Mouse (Mus musculus) retina, postnatal 7 days (tissue): ENCODE results near the gene Scrt2.

Experiments used
- DNase-seq: peaks from one replicate; pipeline ENCODE4 v3.0.0-alpha.2; 2012; ENCODE audit warnings: low read depth, low spot score

Gene Scrt2

DNA sequence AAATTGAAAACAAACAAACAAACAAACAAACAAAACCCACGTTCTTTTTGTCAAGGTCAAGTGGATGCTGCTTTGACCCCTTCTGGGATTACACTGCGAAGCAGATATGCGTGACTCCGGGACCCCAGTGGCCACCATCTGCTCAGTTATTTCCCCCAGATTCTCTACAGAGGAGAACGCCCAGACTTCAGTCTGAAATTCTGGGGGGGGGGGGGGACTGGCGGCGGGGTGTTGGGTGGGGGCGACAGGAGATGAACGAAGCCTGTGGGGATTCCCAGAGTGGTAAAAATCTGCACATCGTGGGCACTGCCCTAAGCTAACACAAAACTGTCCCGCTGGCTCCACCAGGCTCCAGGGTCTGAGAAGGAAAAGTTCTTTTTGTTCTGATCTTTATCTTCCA is 61.2 kb downstream of the Scrt2 start:
- no peak for DNase-seq

DNA sequence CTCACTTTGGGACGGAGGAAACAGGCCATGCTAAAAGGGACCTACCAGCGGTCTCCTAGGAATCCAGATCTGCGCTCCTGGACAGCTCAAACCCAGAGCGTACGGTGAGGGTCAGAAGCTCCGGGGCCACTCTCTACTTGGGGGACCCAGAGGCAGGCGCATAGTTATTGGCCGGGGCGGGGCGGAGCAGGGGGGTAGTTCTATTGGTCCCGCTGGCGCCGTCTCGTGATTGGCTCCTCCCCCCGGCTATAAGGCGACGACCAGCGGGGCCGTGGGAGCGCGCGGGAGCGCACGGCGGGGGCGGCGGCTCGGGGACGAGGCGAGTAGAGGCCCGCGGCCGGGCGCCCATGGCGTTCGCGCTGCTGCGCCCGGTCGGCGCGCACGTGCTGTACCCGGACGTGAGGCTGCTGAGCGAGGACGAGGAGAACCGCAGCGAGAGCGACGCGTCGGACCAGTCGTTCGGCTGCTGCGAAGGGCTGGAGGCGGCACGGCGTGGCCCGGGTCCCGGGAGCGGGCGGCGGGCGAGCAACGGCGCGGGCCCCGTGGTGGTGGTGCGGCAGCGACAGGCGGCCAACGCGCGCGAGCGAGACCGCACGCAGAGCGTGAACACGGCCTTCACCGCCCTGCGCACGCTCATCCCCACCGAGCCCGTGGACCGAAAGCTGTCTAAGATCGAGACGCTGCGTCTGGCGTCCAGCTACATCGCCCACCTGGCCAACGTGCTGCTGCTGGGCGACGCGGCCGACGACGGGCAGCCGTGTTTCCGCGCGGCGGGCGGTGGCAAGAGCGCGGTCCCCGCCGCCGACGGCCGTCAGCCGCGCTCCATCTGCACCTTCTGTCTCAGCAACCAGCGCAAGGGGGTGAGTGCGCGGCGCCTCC is 62.2 kb downstream of the Scrt2 start, which contains the start of gene Tcf15:
TSS of gene Tcf15 (plus strand) at position 283 of the 879 bp plus-strand sequence.
- peak; percentile 25 for DNase-seq

DNA sequence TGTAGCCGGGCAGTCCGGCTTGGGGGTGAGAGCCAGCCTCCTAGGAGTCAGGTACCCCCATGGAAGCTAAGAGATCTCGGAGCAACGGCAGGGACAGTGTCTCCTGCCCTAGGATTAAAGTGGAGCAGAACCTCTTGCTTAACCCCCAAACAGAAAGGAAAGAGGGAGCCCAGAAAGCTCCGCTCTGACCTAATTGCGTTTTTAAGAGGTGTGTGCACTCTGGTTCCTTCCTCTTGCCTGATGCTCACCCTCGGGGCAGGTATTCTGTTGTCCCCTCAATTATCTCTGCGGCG is 62.8 kb downstream of the Scrt2 start:
- no peak for DNase-seq

DNA sequence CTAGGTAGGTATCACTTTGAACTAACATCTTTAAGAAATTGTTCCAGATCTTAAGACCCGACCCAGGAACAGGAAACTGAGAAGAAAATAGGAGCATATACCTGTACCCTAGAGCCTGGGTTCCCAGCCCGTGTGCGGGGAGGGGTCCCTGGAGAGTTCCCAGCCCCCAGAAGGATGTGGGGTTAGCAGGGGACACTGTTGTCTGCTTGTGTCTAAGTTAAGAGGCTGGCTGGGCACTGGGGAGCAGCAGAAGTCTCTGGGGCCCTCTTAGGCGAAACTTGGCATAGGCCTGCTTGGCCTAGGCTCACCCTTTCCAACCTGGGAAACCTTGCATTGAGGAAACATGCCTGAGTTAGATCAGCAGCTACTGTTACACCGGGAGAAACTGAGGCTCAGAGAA is 63.2 kb downstream of the Scrt2 start:
- no peak for DNase-seq
